Mouse (Mus musculus) megakaryocyte, adult 5-6 weeks (primary cell): ENCODE data around the gene Spink8. TPM values are rescaled to one million over a fixed set of nuclear protein-coding genes. Genes with fewer than 3 reads are reported as not detected.
A peak's percentile ranks its signal among the peaks of the same experiment; 100 is the strongest.

Experiments used
- ATAC-seq: 2 replicates; pipeline ENCODE4 v1.8.0; 2016; ENCODE audit warnings: mild to moderate bottlenecking, inconsistent platforms; ENCODE audit not compliant: poor library complexity, severe bottlenecking
- total RNA-seq, 2 experiments: library from RNA; stranded (forward) in 1 of 2; stranded (reverse) in 1 of 2; fragments of 153-499, 151-499 nt in 1 of 2; fragments of 221-1000, 200-1000 nt in 1 of 2; gene quantifications; 2 replicates each; pipeline versions ENCODE4 v1.2.3 to v1.2.4; 2015 to 2017

Gene Spink8
- total RNA-seq, 2 experiments from 2014 or later = not detected

DNA sequence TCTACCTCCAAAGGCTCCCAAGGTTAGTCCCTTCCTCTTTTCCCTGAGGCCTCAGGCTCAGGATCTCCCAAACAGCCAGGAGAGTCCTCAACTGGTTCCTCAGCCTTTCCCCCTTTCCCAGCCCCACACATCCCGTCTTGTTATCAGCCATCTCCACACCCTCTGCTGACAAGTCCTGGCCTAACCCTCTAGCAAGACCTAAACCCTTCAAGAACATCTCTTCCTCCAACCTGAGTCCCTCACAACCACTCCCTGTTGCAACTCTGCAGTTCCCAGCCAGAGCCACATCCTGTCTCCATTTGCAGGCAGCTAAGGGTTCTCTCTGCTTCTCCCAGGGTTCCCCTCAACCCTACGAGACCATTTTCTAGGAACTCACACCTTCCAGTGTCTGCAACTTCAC lies 54.1 kb downstream of the Spink8 start:
- ATAC-seq = no peak

DNA sequence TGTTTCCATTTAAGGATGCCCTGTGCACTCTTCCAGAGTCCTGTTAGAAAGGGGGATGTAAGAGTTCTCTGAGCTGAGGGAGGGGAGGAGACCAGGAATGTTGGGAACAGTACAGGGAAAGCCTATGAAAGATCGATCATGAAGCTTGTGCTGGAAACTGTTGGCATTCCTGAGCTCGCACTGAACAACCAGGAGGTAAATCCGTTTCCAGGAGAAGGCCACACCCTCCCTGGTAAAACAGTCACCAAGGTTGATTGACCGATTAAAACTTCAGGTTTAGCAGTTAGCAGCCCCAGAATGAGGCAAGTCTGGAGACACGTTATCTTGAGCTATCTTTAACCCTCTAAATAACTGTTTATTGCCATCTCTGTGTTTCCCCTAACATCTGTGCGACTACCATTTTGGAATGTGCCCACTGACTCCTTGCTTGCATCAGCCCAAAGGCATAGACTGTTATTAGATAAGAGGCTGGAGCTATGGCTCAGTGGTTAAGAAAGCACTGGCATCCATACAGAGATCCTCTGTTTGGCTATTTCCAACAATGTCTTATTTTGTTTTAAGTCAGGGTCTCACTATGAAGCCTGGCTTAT lies 59.0 kb downstream of the Spink8 start:
- no peak for ATAC-seq

DNA sequence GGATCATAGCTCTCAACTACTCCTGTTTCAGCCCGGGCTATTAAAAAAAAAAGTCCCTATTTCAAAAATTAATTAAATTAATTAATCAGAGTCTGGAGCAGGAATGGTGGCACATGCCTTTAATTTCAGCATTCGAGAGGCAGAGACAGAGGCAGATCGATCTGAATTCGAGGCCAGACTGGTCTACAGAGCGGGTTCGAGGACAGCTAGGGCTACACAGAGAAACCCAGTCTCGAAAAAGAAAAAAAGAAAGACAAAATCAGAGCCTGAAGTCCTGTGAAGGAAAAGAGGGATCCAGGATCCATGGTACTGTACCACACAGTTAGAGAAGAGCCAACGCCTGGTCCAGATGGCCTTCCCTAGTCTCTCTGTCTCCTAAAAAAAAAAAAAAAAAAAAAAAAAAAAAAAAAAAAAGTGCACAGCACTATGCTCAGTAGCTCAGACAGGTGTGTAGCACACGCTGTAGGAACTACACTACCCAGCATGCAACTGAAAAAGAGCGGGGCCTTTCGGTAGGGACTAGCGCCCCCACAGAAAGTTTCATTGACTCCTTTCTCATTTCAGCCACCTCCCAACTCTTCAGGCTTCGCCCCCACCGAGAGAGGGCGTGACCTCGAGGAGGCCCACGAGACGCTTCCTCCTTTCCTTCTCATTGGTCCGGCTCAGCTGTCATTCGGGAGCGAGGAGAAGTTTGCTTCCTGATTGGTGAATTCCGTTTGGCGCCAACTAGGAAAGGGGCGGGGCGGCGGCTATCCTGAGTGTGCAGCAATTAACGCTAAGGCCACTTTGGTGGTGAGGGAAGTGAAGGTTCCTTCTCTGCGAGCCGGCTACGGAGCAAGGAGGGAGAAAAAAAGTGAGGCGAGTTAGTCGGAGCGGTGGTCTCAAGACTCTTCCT lies 63.0 kb downstream of the Spink8 start, which contains the start of gene Cdc25a:
TSS of gene Cdc25a (plus strand) at position 783 of the 895 bp plus-strand sequence.
- ATAC-seq = peak; percentile 97

- peak; percentile 36 for ATAC-seq
These were observed 63.9 kb downstream of the Spink8 start for GRCm38 (mm10) chr9:109875695-109876601.

Other genes with a start within 250 kb of the Spink8 start
- gene Fbxw15, start 244.0 kb upstream of the Spink8 start, total RNA-seq (2015) = not detected in 2 replicates
- not detected in 2 replicates for gene Fbxw15, start 244.0 kb upstream of the Spink8 start, total RNA-seq (2017)
- gene Fbxw24, start 186.2 kb upstream of the Spink8 start, total RNA-seq (2015) = not detected in 2 replicates
- gene Fbxw24, start 186.2 kb upstream of the Spink8 start, total RNA-seq (2017) = not detected in 2 replicates
- gene Fbxw25, start 147.6 kb upstream of the Spink8 start, total RNA-seq (2015) = 0.14 TPM in 1 of 2 replicates, not detected in the other
- not detected in 2 replicates for gene Fbxw25, start 147.6 kb upstream of the Spink8 start, total RNA-seq (2017)
- gene Fbxw18, start 109.6 kb upstream of the Spink8 start, total RNA-seq (2015) = not detected in 2 replicates
- not detected in 2 replicates for gene Fbxw18, start 109.6 kb upstream of the Spink8 start, total RNA-seq (2017)
- not detected in 2 replicates for gene Fbxw26, start 66.2 kb upstream of the Spink8 start, total RNA-seq (2015)
- gene Fbxw26, start 66.2 kb upstream of the Spink8 start, total RNA-seq (2017) = not detected in 2 replicates
- not detected in 2 replicates for gene Fbxw27, start 21.6 kb upstream of the Spink8 start, total RNA-seq (2015)
- not detected in 2 replicates for gene Fbxw27, start 21.6 kb upstream of the Spink8 start, total RNA-seq (2017)
- gene Nme6, start 20.5 kb downstream of the Spink8 start, total RNA-seq (2015) = 12.2 and 20.4 TPM in 2 replicates
- 6.8 and 16.1 TPM in 2 replicates for gene Nme6, start 20.5 kb downstream of the Spink8 start, total RNA-seq (2017)
- 1,595 and 1,972 TPM in 2 replicates for gene Camp, start 37.3 kb downstream of the Spink8 start, total RNA-seq (2015)
- 1,104 and 1,348 TPM in 2 replicates for gene Camp, start 37.3 kb downstream of the Spink8 start, total RNA-seq (2017)
- 12.7 and 13.5 TPM in 2 replicates for gene Cdc25a, start 63.3 kb downstream of the Spink8 start, total RNA-seq (2015)
- 17.3 and 21.2 TPM in 2 replicates for gene Cdc25a, start 63.3 kb downstream of the Spink8 start, total RNA-seq (2017)
- gene Map4, start 119.2 kb downstream of the Spink8 start, total RNA-seq (2015) = 74.3 and 82.8 TPM in 2 replicates
- 50.0 and 55.3 TPM in 2 replicates for gene Map4, start 119.2 kb downstream of the Spink8 start, total RNA-seq (2017)